Mouse (Mus musculus) thymus, adult 2 months (tissue): ENCODE data around the gene Aloxe3.

Experiments used
- CTCF ChIP-seq: fragments of 200-500 bp; IDR thresholded peaks from 2 replicates; pipeline ENCODE4 v1.5.1; 2012; ENCODE audit warnings: mild to moderate bottlenecking, control low read depth, low read length, moderate library complexity, borderline replicate concordance; ENCODE audit not compliant: control insufficient read depth, poor library complexity, insufficient read depth; ENCODE audit errors: extremely low read depth
- POLR2A ChIP-seq: fragments of 200-500 bp; IDR thresholded peaks from 2 replicates; pipeline ENCODE4 v1.6.1; 2012; ENCODE audit warnings: mild to moderate bottlenecking, low read length, control low read depth, moderate library complexity; ENCODE audit not compliant: control insufficient read depth, poor library complexity, insufficient read depth; ENCODE audit errors: extremely low read depth

DNA sequence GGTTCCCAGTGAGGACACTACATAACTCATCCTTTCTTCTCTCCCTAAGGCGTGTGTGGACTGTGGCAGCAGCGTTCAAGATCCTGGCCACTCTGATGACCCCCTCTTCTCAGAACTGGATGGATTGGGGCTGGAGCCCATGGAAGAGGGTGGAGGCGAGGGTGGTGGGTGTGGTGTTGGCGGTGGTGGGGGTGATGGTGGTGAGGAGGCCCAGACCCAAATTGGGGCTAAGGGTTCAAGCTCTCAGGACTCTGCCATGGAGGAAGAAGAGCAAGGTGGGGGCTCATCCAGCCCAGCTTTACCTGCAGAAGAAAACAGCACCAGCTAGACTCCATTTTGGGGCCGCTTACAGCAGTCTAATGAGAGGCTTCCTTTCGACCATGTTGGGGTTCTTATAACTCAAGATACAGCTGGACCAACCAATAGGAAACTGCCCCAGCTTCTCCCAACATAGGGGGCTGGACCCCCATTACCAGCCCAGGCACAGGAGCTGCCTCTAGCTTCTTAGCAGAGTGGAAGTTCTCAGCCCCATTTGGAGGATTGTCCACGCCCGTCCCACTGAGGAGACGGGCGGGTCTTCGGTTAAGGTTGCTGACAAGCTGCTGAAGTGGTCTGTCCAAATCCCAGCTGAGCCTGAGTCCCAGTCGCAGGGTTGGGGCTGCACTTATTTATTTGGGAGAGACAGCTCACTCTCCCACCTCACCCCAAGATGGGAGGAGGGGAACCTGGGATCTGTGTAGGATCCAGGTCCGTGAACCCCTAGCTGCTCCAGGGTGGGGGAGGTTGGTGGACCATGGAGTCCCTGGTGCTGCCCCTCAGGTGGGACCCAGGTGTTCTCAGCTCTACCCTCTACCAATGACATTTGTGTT is 16.4 kb upstream of the Aloxe3 start:
- TF ChIP-seq POLR2A (no peak), CTCF (no peak)
